Mouse (Mus musculus): ENCODE data around the gene Nfib.

DNA sequence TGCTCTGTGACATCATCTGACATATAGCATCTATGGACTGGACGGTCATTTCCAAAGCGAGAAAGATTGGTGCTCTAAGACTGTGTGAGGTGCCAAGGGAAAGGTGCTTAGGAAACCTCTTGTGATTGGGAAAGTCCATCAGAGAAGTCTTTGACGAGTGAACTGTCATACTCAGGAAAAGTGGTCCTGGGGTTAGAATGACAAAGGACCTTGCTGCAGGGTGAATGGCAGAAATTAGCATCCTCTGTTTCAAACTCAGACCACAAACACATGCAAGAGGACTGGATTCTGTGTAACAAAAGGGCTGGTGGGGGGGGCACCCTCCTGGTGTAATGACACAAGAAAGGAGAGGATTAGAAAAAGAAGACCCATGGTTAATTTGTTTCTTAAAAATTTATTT lies 274.7 kb downstream of the Nfib start:
- TF ChIP-seq CTCF (IDR thresholded peaks at IDR 0.05; ENCODE audit: low read depth) (no peak), EP300 (IDR thresholded peaks at IDR 0.05; ENCODE audit: low read depth) (no peak)

Measured in liver, embryonic 14.5 days (tissue).